Mouse (Mus musculus) urinary bladder, postnatal 4 days (tissue): ENCODE results near the gene Thbs3.

Experiments
- DNase-seq, 2 experiments: peaks; one replicate each; pipeline ENCODE4 v3.0.0; 2021 to 2022; ENCODE audit warnings: low spot score in 2 of 2

Gene Thbs3

DNA sequence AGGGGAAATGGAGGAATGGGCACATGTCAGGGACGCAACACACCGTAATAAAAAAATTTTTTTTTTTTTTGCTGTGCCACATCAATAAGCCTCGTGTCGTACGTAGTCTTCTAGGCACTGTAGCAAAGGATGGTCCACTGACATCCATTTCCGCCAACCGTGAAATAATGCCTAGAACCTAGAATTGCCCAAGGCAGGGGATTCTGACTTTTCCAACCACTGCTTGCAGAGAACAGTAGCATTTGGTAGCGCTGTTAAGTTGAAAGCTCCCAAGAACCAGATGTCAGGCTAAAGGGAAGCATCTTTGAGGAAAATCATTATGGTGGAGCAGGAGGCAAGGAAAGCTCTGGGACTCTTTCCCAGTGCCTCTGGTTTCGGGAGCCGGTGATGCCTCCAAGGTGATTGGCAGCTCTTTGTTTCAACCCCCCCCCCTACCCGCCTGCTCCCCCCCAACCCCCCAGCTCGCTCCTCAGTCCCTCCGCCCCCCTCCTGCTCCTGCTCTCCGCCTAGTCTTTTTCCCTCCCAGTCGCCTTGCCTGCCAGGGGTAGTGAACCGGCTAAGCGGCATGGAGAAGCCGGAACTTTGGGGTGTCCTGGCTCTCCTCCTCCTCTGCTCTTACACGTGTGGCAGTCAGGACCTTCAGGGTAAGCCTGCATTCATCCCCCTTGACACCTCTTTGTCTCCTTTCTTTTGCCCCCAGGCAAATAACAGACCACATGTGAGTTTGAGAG is at the start of gene Thbs3:
Gene Thbs3, plus strand, starts transcription at position 500 of the 731 bp plus-strand sequence.
- no peak for DNase-seq

DNA sequence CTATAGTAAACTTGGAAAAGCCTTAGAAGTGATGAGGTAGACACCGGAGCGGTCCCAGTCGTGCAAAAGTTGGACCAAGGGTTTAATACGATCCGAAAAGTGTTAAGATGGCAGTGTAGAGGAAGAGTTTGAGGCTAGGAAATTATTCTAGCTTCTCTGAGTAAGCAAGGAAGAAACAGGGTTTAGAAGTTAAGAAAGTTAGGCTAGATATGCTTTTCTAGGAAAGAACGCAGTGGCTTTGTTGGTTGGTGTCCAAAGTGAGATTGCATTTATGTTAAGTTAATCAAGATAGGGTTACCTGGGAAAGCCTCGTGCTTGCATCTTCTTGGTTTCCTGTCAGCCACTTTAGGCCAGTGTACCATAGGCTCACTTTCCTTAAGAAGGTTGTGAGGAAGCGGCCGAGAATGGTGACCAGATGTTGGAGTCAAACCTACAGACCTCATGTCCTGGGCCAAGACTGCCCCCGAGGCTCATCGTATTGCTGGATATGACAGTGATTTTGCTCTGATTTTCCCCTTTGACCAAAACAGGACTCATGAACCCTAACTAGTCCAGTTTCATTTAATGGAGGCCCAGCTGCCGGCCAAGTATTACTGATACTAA is 49.6 kb upstream of the Thbs3 start:
- DNase-seq = no peak

- DNase-seq = no peak
Observed at GRCm38 (mm10) chr3:89166945-89167344, 48.0 kb upstream of the Thbs3 start.

- DNase-seq = no peak
Observed at GRCm38 (mm10) chr3:89174844-89175243, 40.1 kb upstream of the Thbs3 start.

GRCm38 (mm10) chr3:89175544-89175943 is 39.4 kb upstream of the Thbs3 start:
- no peak for DNase-seq

- no peak for DNase-seq
Observed at GRCm38 (mm10) chr3:89176421-89176820, 38.6 kb upstream of the Thbs3 start.

DNA sequence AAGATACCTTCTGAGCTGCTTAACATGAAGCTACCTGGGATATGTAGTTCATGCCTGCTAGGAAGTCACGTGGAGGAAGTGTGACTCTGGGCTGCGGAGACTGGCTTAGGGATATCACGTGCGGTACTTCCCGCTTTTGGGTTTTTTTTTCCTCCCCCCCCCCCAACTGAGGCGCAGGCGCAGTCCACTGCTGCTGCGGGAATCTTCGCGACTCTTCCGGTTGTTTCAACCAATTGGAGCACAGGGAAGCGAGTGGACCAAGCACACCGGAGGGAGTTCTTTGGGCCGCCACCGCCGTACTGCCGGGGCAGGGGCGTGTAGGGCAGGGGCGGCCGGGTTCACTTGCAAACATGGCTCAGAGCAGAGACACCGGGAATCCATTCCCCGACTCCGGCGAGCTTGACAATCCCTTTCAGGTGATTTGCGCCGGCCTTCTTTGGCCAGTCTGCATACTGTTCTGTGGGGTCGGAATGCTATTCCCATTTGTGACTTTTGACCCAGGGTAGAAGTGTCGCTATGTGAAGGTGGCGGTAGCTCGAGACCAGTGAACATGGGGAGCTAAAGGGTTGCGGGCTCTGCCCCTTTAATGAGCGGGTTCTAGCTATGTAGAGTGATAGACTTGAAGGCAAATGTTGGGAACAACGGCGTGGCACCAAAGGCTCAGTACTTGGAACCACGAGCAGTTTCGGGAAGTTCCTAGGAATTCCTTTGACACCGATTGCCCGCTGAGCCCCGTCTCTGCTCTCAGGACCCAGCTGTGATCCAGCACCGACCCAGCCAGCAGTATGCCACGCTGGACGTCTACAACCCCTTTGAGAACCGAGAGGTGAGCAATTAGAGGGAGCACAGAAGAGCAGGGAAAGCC is 37.5 kb upstream of the Thbs3 start, which contains the start of gene Scamp3:
Gene Scamp3, plus strand, starts transcription at position 232 of the 865 bp plus-strand sequence.
- DNase-seq = peak; percentile 79 to 82

GRCm38 (mm10) chr3:89178107-89178385 is 36.9 kb upstream of the Thbs3 start:
- DNase-seq = no peak

DNA sequence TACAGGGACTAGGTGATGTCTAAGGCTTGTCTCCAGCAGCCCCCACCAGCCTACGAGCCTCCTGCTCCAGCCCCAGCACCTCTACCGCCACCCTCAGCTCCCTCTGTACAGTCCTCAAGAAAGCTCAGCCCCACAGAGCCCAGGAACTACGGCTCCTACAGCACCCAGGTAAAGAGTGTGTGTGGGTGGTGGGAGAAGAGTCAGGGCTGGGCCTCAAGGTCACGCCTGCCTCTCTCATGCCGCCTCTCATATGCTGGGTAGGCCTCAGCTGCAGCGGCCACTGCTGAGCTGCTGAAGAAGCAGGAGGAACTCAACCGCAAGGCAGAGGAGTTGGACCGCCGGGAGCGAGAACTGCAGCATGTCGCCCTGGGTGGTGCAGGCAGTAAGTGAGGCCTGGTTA is 35.9 kb upstream of the Thbs3 start:
- DNase-seq = no peak

DNA sequence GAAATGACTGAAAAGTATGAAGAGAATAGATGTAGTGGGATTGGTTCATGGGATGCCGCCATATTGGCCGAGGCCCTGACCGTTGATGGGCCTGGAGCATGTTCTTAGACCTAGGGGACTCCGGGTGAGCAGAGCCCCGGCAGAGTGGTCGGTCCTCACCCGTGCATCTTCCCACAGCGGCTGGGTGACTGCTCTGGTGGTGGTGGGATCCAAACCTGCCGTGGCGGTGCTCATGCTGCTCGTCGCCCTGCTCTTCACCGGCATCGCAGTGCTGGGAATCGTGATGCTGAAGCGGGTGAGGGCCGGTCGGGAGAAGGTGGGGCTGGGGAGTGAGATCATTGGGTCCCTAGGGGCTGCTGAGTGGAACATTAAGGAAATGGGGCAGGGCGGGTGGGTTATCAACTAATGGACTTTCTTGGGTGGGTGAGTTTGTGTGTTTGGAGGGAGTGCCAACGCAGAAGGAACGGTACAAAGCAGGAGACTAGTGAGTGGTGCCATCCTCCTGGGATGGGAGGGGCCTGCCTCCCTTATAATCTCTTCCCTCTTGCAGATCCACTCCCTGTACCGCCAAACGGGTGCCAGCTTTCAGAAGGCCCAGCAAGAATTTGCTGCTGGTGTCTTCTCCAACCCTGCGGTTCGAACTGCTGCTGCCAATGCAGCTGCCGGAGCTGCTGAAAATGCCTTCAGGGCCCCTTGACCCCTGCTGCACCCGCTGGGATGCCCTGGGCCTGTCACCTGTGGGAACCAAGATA is 33.1 kb upstream of the Thbs3 start:
- no peak for DNase-seq

- DNase-seq = no peak
Observed at GRCm38 (mm10) chr3:89182531-89183057, 32.4 kb upstream of the Thbs3 start.

DNA sequence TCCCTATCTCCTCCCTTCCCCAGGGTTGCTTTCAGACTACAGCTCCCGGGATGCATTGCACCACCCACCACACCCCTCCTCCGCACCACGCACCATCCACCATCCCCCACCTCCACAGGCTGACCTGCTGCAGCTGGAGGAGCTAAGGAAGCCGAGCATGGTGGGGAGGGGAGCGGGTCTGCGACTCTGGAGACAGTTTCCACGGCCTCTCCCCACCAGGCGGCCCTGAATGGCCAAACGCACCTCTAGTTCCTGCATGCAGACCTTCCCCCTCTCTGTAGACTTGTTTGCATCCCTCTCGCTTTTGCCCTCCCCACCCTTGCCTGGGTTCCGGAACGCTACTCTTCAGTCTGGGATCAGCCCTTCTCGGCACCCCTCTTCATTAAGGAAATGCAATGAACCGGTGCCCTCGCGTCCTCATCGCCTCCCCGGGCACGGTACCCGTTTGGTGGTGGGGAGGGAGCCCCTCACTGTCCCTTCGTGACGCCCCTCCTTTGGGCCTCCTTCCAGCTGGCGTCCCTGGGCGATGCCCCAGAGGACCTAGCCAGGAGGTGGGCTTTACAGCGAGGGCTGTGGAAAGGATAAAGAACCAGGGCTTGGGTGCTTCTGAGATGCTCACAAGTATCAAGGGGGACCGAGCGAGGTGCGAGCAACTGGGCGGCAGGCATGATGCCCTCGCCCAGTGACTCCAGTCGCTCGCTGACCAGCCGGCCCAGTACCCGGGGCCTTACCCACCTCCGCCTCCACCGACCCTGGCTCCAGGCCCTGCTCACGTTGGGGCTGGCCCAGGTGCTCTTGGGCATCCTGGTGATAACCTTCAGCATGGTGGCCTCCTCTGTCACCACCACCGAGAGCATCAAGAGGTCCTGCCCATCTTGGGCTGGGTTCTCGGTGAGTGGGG is 31.7 kb upstream of the Thbs3 start, which contains the start of gene Fam189b:
Gene Fam189b, plus strand, starts transcription at position 86 of the 901 bp plus-strand sequence.
- peak; percentile 83 to 88 for DNase-seq

DNA sequence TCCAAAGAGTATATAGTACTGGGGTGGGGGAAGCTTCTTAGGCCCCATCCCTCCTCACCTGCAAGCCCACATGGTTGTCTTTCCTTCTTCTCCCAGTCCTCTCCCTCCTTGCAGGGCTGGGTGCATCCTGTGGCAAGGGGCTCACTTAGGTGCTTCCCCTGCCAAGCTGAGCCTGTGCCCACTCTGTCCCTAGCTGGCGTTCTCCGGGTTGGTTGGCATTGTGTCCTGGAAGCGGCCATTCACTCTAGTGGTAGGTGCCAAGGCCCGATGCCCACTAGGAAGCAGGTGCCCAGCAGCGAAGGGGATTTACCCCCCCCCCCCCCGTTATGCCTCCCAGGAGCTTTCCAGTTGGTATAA is 31.0 kb upstream of the Thbs3 start:
- DNase-seq = no peak

- DNase-seq = no peak
Observed at GRCm38 (mm10) chr3:89187197-89187596, 27.8 kb upstream of the Thbs3 start.

DNA sequence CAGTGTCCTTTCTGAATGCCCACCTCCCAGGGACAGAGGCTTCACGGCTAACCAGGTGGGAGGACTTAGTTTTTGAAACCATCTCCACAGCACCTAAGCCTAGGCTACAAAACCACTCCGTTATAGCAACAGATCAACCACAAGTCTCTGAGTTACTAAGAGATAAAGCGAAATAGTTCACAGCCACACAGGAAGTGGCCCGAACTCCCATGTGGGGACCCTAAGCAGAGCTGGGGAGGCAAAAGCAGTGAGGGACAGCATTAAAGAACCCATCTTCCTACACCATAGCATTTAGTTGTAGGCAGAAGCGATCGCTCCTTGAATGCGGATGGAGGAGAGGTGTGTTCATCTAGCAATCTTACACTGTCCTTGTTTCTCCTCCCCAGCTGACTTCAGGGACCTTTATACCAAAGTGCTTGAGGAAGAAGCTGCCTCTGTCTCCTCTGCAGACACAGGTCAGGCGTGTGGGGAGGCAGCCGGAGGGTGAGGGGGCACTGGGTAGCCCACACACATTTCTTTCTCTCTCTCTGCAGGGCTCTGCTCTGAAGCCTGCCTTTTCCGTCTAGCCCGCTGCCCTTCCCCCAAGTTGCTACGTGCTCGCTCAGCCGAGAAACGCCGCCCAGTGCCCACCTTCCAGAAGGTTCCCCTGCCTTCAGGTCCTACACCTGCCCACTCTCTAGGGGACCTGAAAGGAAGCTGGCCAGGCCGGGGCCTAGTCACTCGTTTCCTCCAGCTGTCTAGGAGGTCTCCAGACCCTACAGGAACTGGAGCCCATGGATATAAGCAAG is 27.1 kb upstream of the Thbs3 start:
- DNase-seq = no peak

DNA sequence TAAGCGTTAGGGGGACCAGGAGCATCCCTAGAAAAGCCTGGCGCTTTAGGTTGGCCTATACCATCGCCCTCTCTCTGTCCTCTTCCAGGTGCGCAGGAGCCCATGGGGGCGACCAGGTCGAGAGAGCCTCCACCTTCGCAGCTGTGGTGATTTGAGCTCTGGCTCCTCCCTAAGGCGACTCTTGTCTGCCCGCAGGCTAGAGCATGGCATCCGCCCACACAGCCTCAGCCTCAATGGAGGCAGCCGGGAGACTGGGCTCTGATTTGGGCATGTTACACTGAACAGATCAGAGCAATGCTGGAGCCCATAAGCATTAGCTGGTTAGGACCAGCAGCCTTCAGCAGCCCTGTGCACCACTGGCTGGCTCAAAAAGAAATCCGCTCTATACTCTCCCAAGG is 26.5 kb upstream of the Thbs3 start:
- DNase-seq = no peak

DNA sequence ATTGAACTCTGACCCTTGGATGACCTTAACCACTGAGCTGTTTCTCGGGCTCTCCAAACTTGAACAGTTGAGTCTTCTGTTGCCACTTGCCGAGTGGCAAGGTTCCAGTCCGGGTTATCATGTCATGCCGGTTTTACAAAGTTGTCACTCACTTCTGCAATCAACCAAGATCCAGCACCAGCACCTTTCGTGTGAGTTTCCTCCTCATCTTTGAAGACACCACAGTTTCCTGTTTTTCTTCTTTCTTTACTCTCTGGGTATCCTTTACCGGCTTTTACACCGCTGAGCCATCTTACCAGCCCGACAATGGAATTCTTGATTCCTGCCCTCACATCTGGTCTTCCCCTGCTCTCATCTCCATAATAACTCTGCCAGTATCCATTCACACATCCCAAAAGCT is 24.5 kb upstream of the Thbs3 start:
- DNase-seq = no peak

DNA sequence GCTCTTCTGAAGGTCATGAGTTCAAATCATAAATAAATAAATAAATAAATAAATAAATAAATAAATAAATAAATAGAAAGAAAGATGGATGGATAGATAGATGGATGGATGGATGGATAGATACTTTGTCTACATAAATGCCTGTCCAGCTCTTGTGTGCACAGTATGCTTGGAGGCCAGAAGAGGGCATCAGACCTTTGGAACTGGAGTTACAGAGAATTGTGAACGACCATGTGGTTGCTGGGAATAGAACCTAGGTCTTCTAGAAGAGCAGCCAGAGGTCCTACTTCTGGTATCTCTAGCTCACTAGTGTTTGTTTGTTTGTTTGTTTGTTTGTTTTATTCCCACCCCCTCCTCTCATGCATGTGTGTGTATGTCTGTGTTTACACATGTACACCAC is 21.6 kb upstream of the Thbs3 start:
- DNase-seq = no peak

DNA sequence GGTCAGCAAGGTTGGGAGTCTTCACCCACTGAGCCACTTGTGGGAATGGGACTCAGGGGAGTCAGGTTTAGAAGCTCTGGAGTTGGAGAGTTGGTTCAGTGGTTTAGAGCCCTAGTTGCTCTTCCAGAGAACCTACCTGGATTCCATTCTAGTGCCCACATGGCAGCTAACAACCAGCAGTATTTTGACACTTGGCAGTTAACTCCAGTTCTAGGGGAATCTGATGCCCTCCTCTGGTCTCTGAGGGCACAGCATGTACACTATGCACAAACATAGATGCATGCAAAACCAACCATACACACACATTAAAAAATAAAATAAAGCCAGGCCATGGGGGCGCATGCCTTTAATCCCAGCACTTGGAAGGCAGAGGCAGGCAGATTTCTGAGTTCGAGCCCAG is 21.1 kb upstream of the Thbs3 start:
- no peak for DNase-seq
